Mouse (Mus musculus) embryo, embryonic 11.5 days (tissue): Measurements from ENCODE around the gene Fbxl14.
"Not testable (repeated sequence)": the region's sequence is repeated elsewhere in the genome, so short reads cannot be mapped to it uniquely, and the experiment has no call there.

ENCODE experiments used
- DNase-seq: peaks from one replicate; pipeline ENCODE4 v3.0.0-alpha.2; 2012; ENCODE audit warnings: low read depth, low spot score

Fbxl14 gene

GRCm38 (mm10) chr6:119470777-119471176, 8.7 kb upstream of the Fbxl14 start:
- no peak for DNase-seq

GRCm38 (mm10) chr6:119472135-119472534, 7.3 kb upstream of the Fbxl14 start:
- DNase-seq, result no peak

GRCm38 (mm10) chr6:119472705-119473104, 6.8 kb upstream of the Fbxl14 start:
- no peak for DNase-seq

GRCm38 (mm10) chr6:119473446-119473845, 6.0 kb upstream of the Fbxl14 start:
- no peak for DNase-seq

- no peak for DNase-seq
These were observed 5.5 kb upstream of the Fbxl14 start for GRCm38 (mm10) chr6:119473992-119474391.

GRCm38 (mm10) chr6:119475988-119476387, 3.5 kb upstream of the Fbxl14 start:
- DNase-seq, result no peak

GRCm38 (mm10) chr6:119477686-119478310, 1.7 kb upstream of the Fbxl14 start:
- no peak for DNase-seq

GRCm38 (mm10) chr6:119478560-119479342, 717 bp upstream of the Fbxl14 start:
- DNase-seq, result peak; percentile 84

- DNase-seq, result no peak
These were observed 623 bp downstream of the Fbxl14 start for GRCm38 (mm10) chr6:119479876-119480705.

- DNase-seq, result no peak
These were observed 1.4 kb downstream of the Fbxl14 start for GRCm38 (mm10) chr6:119480706-119481331.

- not testable (repeated sequence) for DNase-seq
These were observed 2.4 kb downstream of the Fbxl14 start for GRCm38 (mm10) chr6:119481741-119482390.

- DNase-seq, result peak; percentile 51
These were observed 3.6 kb downstream of the Fbxl14 start for GRCm38 (mm10) chr6:119482958-119483600.

GRCm38 (mm10) chr6:119485486-119485885, 6.0 kb downstream of the Fbxl14 start:
- no peak for DNase-seq

GRCm38 (mm10) chr6:119486381-119487084, 7.1 kb downstream of the Fbxl14 start:
- no peak for DNase-seq

GRCm38 (mm10) chr6:119487085-119487458, 7.6 kb downstream of the Fbxl14 start:
- no peak for DNase-seq

- DNase-seq, result no peak
These were observed 8.2 kb downstream of the Fbxl14 start for GRCm38 (mm10) chr6:119487619-119488018.

- DNase-seq, result peak; percentile 67
These were observed 10.3 kb downstream of the Fbxl14 start for GRCm38 (mm10) chr6:119489765-119490164.

- no peak for DNase-seq
These were observed 11.1 kb downstream of the Fbxl14 start for GRCm38 (mm10) chr6:119490549-119490948.

- DNase-seq, result no peak
These were observed 11.5 kb downstream of the Fbxl14 start for GRCm38 (mm10) chr6:119491006-119491405.

- no peak for DNase-seq
These were observed 12.6 kb downstream of the Fbxl14 start for GRCm38 (mm10) chr6:119491997-119492629.
